Mouse (Mus musculus) 3134 (cell line): ENCODE results near the gene Tspan32.
A peak's percentile ranks its signal among the peaks of the same experiment; 100 is the strongest.

Source experiments
- DNase-seq: peaks from one replicate; pipeline ENCODE4 v3.0.0-alpha.2; 2011; ENCODE audit warnings: low spot score; ENCODE audit not compliant: insufficient read length; ENCODE audit errors: extremely low read depth

Tspan32 gene

DNA sequence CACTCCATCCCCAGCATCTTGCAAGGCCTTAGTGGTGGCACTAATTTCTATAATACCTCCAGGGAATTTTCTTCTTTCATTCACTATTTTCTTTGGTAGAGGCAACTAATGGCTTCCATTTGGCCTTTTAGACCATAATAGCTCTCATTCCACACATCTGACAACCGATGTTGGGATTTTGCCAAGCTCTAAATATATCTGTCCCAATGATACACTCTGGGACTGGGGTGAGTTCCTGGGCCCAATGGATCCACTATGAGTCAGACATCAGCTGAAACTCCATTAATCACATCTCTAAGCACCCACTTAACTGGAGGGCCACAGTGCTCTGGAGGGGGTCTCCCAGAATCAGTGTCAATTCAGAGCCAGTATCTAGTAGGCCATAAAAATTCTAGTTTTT lies 27.0 kb downstream of the Tspan32 start:
- DNase-seq: no peak

DNA sequence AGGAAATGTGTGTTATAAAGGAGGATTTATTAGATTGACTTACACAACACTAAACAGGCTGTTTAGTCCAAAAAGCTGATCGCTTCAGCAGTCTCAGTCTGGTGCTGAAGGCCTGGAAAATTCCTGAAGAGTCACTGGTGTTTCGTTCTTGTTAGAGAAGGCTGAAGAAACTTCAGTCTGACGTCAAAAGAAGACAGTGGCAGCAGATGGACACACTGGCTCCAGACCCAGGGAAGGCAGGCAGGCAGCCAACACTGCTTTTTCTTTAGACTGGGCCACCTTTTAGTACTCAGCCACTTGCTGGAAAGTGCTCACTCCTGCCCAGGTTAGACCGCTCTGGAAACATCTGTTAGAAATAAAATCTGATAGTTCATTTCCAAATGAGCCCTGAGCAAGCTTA lies 28.7 kb downstream of the Tspan32 start:
- no peak for DNase-seq

DNA sequence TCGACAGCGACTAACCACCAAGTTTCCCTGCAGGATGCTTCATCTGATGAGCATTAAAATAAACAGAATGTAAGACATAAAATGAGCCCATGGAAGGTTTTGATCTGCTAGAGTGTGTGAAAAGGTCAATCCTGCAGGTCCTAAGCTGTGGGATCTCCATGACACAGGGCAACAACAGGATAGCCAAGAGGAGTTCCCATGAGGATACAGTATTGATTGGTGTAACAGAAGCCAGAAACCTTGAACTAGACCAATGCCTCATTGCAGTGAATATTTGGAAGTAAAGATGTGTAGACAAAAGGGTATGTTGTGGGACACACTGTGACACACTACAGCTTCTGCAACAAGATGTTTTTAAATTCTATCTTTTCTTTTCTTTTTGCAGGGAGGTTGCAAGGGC lies 29.3 kb downstream of the Tspan32 start:
- no peak for DNase-seq

DNA sequence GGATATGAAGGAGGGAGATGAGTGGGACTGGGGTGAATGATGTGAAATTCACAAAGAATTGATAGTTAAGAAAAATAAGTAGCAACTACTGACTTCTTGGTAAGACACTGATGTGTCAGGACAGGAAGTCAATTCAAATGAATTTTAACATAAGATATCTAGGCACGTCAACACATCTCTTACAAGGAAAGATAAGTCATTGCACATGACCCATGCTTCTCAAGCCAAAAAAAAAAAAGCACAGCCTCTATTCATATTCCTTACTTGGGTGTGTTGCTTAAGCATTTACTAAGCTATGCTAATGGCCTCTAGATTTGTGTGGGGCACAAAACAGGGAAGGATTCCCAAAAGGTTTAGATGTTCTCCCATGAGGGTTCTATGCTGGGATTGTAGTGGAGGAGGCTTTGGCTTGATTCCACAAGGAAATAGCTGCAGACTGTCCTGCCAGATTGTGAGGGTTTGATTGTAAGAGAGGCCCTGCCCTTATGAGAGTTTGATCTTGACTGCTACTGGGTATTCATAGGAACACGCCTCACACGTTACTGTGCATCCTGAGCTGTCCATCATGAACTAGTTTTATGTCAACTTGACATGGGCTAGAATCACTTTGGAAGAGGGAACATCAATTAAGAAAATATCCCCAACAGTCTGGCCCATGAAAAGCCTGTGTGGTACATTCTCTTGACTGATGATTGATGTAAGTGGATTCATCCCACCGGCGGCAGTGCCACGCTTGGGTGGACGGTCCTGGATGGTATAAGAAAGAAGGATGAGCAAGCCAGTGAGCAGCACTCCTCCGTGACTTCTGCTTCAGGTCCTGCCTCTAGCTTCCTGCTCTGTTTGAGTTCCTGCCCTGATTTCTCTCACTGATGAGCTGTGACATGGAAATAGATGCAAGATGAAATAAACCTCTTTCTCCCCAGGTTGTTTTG lies 29.9 kb downstream of the Tspan32 start:
- no peak for DNase-seq

DNA sequence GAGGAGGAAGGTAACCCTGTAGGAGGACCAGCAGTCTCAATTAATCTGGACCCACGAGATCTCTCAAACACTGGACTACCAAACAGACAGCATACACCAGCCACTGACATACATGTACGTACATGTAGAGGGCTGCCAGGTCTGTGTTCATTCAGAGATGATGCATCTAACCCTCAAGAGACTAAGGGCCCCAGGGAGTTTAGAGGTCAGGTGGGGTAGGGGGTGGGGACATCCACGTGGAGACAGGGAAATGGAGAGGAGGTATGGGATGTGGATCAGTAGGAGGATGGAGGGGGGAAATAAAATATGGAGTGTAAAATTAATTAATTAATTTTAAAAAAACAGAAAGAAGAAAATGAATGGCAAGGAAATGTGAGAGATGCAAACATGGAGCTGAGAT lies 31.9 kb downstream of the Tspan32 start:
- DNase-seq: no peak

DNA sequence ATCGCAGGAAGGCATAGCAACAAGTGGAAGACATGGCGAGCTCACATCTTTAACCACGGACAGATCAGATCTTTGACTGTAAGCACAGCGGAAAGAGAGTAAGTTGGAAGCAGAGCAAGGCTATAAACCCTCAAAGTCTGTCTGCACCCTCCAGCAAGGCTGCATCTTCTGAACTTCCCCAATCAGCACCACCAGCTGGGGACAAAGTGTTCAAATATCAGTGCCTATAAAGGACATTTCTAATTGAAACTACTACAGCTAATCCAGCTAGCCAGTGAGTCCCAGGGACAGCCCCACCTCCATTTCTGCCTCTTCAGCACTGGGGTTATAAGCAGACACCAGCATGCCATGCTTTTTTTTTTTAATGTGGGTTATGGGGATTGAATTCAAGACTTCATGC lies 32.5 kb downstream of the Tspan32 start:
- DNase-seq: no peak

DNA sequence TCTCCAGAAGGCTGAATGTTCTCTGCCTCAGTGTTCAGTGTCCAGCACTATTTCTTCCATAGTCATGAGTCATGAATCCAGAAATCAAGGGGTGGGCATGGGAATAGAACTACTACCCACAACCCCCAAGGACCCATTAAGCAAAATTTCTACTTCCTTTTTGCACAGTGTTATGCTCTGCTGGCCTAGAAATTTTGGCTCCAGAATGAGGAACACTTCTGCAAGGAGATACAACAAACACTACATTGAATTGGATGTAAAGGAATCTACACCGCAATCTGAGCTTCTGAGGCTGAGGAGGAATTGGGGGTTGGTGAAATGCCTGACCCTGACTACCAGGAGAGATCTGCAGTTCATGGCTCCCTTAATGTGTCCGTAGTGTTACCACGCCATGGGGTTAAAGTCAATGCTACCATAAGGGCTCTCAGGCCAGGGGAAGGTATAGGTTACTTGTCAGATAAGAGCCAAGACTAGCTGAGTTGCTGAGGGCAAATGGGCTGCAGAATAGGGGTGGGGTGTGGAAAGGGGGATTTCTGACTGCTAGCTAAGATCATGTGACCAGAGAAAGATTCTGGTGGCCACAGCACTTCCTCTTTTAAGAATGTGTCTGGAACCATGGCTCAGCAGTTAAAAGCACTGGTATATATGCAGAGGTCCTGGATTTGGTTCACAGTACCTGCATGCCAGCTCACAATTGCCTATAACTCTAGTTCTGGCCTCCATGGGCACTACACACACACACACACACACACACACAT lies 33.5 kb downstream of the Tspan32 start:
- no peak for DNase-seq

DNA sequence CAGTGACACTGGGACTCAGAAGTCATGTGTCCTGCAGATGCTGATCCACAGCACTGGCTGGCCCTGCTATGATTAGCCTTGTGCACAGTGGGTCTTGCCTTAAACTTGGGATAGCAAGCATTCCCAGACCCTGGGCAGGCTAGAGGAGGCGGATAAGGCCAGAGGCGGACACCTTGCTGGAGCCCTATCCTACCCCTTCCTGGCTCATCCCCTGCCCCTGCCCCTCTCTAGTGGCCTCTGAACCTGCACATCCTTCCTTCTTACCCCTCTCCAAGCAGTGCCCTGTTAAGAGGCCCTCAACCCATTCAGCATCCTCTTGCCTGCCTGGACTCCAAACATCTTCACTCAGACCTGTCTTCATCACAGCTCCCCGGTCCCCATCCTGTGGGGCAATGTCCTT lies 35.7 kb downstream of the Tspan32 start:
- DNase-seq: no peak

DNA sequence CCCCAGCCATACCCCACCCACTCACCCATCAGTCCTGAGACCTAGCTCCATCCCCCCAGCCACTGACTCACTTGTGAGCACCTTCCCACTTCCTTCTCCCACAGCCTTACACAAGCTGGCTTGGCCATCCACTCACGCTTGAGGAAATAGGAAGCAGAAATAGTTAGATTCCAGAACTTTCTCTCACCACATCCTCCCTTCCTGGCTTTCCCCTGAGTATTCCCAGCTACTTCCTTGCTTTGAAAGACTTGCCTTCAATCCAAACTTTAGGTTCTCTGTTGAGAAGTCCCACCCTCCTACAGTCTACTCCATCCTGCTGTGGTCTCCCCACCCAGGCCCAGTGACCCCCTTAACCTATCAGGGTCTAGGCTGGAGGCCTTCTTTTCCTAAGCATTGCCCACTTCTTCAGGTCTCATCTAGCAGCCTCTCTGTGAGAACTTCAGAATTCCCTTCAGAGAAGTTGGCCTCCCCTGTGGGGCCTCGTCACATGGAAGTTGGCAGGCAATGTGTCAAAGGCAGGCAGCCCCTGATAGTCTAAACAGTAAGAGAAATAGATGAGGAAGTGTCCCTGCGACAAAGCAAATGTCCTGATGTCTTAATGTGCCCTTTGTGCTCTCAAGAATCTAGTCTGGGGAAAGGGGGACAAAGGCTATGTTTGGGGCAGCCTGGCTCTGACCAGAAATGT lies 36.4 kb downstream of the Tspan32 start:
- no peak for DNase-seq

DNA sequence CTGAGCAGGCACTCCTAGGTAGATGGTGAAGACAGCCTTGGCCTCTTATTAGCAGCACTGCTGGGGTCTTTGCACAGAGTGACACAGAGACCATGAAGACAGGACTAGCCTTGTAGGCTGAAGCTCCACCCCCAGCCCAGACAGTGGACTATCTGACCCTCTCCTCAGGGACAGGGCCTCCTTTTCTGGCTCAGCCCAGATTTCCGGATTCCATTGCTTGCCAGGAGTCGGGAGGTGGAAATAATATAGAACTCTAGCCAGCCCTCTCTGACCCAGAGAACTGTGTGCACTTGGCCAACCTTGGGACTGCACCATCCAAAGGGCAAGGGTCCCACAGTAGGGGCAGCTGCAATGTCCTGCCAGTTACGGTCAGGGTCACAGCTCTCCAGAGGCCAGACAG lies 37.2 kb downstream of the Tspan32 start:
- no peak for DNase-seq

DNA sequence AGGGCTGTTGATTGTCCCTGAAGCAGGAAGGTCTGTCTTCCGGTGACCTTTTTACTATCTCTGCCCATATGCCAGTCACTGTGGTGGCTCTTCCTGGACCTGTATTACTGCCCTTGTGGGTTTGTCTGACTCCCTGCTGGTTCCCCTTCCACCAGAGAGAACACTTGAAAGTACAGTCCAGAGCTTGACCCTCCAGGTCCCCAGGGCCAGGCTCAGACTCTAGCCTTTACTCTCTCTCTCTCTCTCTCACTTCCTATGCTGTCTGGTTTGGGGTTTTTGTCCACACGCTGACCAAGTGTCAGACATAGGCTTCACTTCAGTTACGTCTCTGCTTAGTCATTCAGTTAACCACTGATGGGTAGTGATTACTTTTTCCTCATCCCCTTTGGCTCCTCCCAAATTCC lies 38.1 kb downstream of the Tspan32 start:
- no peak for DNase-seq

DNA sequence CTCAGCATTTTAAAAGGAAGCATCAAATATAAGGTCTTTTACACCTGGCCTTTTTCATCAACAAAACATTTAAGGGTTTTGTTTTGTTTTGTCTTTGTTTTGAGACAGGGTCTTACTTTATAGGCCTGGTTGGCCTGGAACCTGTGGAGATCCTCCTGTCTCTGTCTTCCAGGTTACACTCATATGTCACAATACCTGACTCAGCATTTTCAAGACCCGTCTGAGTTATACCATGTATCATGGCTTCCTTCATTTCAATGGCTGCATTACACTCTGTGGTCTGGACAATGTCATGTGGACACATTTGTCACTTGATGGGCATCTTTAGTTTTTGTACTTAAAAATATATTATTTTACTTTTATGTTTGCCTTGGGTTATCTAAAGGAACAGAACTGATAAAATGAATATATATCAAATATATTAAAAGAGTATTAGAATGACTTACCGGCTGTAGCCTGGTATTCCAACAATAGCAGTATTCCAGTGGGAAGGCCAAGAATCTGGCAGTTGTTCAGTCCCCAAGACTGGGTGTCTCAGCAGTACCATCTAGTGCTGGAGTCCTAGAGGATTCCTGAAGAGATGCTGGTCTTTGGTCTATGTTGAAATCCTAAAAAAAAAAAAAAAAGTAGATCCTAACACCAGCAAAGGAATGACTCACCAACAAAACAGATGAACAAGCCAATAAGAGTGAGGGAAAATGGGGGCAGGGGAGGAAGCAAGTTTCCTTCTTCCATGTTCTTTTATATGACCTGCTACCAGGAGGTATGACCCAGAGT lies 39.4 kb downstream of the Tspan32 start:
- DNase-seq: peak; percentile 56

DNA sequence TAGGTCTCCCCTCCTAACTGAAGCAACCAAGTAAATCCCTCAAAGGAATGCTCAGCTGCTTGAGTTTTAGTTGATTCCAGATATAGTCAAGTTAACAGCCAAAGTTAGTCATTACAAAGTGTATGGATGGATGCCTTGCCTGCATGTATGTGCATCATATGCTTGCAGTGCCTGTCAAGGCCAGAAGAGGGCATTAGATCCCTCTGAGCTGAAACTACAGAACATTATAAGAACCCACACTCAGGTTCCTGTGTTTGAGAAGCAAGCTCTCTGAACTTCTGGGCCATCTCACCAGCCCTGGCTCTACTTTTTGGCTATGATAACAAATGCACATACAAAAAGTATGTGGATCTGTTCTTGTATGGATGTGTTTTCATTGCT lies 40.0 kb downstream of the Tspan32 start:
- DNase-seq: no peak

DNA sequence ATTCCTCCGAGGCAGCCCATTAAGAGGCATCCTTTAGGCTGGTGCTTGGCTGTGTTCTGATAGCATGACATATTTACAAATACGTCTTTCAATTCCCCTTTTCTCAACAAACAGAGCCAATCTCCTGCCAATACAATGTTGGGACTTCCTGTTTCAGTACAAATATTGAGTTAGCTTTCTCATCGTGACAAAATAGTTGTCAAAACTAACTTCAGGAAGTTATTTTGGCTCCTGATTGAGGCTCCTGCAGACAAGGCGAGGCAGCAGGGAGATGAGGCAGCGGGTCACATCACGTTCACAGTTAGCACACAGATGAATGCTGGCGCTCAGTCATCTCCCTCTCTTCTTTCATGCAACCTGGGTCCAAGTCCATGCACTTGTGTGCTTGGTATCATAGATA lies 41.5 kb downstream of the Tspan32 start:
- DNase-seq: no peak

DNA sequence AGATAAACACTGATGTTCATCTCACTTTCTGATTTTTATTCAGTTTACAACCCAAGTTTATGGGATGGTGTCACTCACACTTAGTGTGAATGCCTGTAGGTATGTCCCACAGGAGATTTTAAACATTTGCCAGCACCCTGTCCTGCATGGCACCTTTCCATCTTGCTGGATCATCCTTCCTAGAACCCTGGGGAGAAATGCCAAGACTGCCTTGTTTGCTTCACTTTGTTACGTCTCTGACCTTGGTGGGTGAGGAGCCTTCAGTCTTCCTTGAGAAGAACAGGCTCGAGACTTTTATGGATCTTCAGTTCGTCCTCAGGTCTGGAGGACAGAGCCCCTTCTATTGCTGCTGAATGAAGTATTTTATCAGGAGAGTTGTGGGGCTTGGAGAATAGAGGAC lies 44.5 kb downstream of the Tspan32 start:
- no peak for DNase-seq

DNA sequence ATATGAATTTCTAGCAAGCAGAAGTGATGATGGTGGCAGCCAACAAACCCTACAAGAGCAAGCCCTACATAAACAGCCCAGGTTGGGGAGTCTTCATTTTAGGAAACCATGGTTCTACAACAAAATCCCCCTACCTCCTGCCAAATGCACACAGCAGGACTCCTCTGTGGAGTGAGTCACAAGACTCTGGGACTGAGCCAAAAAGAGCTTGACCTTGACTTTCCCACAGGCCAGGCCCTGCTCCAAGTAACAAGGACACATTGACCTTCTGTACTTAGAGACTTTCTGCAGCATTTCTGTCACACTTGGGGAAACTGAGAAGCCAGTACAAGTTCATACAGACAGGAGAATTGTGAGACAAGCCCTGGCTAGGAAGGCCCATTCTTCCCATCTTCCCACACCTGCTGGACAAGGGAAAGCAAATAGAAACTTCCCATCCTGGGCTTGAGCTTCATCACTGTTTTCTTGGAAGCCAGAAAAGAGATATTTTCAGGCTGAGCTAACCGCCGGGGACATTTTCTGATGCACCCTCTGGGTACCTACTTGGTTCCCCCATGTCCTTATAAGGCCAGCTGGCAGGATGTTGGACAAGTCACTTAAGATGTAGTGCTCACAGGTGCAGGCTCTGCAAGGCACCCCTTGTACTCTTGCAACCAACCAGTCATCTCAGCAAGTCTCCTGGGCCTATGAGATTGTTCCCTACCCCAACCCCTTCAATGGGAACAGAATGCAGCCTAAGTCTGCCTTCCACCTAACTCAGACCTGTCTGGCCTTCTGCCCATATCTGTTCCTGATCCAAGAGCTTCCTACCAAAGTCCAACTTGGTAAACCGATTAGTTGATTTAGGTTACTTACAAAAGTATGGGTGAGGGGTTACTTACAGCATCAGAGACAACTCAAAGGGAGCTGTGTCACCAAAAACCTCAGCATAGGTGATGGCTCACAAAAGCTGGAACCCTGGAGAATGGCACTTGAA lies 45.3 kb downstream of the Tspan32 start:
- DNase-seq: peak; percentile 56

DNA sequence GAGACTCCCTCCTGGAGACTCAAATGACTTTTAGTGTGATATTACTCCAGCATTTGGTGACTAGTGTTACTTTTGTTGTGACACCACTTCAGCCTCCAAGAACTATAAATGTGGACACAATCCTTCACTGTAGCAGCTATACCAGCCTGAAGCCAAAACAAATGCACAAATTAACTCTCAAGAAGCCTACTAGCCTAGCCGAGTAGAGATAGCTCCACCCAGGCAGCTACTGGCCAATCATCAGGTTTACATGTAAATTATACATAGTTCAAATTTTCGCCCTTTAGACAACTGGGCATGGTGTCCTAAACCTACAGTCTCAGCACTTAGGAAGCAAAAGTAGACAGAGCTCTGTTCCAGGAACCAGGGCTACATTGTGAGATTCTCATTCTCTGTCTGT lies 46.5 kb downstream of the Tspan32 start:
- DNase-seq: no peak

DNA sequence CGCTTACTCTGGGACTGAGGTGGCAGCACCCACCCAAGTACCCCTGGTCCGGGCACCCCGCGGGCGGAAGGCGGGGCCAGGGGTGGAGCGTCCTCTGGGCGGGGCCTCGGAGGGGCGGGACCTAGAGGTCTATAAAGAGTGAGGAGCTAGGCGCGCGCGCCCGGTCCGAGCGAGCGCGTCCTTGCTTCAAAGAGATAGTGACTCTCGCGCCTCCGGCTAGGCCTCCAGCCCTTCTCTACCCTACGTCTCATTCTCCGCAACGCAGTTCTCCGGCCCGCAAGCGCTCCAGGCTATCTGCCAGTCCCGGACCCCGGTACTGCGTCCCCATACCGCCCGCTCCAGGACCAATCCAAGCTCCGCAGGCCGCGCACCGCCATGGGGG lies 47.8 kb downstream of the Tspan32 start, which contains the start of gene Cd81:
Gene Cd81 (plus strand): TSS at position 114 of the 382 bp plus-strand sequence.
- peak; percentile 86 for DNase-seq
